Mouse (Mus musculus): ENCODE data around the gene Nanos1.
A peak's percentile ranks its signal among the peaks of the same experiment; 100 is the strongest.

Gene Nanos1

DNA sequence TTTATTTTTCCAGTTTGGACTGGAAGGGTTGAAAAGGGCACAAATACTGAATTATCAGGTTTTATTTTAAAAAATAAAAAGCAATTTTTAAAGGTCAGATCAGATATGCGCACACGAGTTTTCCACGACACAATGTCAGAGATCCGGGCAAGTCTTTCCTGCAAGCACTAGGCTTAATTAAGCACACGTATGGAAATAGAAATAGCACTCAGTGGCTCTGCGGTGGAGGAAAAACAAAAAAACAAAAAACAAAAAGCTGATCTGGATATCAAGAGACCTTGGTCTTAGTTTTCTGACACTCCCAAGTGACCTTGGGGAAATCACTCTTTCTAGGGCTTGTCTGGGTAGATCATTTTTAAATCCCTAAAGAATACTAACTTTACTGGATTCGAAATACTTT, 33.7 kb downstream of the Nanos1 start:
- no peak for DNase-seq

DNA sequence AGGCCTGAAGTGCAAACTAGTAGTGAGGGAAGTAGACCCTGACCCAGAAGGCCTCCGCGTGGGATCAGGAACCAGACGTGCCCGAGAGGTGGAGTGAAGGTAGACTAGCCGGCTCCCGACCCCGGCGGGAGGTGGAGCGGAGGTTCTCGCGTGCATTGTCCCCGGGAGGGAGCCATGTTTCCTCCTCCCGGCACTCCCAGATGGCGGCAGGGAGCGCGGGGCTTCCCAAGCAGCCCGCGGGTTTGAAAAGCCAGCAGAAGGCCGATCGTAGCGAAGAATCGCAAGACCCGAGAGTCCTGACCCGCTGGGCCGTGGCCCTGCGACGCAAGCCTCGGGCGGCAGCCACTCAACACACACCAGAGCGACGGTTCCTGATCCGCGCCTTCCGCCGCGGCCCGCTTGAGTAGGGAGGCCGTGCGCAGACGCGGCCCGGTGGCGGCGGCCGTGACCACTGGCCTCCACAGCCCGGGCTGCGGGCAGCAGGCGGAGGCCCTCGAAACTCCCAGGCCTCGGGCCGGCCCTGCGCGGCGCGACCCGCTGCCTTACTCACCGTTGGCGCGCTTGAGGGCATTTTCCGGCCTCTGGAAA, 34.2 kb downstream of the Nanos1 start:
- peak; percentile 65 for DNase-seq

DNA sequence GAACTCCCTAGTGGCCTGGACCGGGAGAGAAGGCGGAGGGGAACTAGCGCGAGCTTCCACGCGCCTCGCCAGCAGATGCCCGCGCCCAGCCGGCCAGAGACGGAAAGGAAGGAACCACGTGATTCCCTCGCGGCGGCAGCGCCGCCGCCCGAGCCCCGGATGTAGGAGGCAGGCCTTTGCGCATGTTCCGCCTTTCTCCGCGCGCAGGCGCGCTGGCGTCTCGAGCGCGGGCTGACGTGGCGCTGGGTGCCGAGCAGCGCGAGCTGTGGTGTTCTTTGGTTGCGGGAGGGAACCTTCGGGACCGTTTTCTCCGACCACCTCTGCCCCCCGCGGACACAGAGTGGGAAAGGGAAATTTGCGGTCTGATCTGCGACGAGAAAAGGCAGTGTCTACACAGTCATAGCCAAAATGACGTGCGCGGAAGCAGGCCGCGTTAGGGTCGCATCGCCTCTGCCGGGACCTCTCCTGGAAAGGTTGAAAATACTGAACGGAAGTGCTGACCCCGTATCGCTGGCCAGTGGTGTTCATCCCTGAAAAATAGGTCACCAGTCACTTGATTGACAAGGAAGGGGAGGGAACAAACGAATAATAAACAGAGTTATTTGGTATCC, 34.9 kb downstream of the Nanos1 start, which contains the start of gene Eif3a:
Gene Eif3a (minus strand): TSS at position 108 of the 611 bp plus-strand sequence.
- DNase-seq, result peak; percentile 92

DNA sequence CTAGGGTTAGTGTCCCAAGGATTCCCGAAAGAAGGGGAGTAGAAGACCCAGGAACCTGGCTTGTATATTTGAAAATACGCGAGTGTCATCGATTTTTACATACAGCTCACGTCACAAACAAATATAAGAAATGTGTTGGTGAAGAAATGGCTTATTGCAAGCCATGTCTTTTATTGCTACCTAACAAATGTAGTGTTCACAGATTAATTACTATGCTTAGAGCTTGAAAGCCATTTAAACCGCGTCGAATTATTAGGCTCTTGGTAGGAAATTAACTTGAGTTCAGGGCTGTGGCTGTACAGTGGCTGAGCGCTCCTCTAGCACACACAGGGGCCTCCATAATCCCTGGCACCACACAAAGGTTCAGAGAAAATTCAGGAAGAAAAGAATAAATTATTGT, 35.4 kb downstream of the Nanos1 start:
- DNase-seq, result no peak

DNA sequence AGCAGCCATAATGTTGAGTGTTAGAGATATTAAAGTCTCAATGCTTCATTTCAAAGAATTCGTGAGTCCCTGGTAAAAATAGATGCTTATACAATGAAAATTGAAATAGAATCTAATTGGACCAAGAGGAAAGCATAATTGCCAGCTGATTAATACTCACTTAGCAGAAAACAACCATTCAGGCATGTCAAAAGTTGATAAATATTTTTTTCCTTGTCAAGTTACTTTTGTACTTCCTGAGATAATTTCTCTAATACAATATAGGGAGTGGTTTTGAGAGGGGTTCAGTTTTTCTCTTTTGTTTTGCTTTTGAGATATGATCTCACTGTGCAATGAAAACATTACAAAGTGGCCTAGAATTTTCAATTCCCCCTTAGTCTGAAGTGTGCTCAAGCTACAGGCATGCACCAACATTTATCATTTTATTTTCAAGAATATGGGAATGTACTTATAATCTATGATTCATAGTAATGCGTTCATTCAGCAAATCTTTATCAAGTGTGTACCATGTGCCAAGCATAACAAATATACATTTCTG, 37.5 kb downstream of the Nanos1 start:
- DNase-seq, result no peak

DNA sequence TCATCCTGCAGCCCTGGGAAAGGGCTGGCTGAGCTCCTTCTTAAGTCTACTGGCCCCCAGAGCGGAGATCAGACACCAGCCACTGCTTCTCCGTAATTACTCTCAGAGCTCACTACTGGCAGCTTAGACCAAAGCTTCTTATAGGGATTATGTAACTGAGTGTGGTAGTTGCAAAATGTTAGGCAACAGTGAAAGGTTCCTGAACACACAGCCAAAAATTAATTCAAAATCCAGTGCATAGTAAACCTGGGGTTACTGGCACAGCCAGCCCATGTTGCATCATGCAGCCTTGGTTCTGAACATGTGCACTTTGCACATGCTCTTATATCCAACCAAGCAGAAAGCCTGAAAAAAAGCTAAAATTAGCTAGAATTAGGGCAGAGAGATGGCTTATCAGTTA, 39.5 kb downstream of the Nanos1 start:
- DNase-seq, result peak; percentile 25

DNA sequence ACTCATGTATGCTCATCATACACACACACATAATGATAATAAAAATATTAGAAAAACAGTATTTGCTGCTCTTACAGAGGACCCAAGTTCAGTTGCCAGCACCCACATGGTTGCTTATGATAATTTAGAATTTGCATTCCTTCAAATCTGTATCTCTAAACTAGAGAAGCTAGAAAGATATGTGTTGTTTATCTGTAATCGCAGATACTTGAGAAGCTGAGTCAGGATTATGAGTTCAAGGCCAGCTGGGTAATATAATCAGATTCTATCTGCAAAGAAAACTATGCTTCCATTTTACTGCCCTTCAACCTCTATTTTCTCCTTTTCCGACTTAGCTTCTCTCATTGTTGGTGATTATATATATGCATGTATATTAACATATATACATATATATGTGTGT, 41.6 kb downstream of the Nanos1 start:
- DNase-seq, result no peak

DNA sequence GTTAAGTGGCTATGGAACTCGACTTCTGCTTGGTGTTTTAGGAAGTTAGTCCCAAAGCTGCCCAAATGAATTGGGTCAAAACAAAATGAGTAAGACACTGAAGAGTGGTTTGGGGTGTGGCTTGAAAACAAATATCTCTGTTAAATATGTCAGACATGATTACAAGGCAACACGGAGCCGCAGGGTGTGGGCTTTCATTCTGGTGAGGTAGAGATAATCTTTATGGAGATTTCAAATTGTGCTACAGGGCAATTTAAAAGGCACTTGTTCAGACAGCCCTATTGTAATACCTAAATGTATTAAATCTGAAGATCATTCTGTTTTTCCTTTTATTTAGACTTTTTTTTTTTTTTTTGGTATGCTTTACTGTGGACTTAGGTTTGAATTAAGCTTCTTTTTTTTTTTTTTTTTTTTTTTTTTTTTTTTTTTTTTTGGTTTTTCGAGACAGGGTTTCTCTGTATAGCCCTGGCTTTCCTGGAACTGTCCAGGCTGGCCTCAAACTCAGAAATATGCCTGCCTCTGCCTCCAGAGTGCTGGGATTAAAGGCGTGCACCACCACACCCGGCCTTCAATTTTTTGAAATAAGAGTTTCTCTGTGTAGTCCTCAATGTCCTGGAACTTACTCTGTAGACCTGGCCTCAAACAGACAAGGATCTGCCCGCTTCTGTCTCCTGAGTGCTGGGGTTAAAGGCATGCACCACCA, 44.2 kb downstream of the Nanos1 start:
- DNase-seq, result no peak

DNA sequence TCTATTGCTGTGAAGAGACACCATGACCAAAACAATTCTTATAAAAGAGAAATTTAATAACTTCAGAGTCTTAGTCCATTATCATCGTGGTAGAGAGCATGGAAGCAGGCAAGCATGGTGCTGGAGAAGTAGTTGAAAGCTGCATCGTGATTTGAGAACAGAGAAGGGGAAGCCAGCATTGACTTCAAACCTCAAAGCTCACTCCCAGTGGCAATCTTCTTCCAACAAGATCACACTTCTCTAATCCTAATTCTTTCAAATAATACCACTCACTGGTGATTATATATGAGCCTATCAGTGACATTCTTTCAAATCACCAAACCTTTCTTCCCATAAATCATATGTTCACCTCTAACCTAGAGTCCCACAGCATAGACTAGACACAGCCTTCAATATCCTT, 49.1 kb downstream of the Nanos1 start:
- no peak for DNase-seq
